Mouse (Mus musculus) heart, embryonic 13.5 days (tissue): ENCODE measurements around the gene Exoc4. TPM values are rescaled to one million over a fixed set of nuclear protein-coding genes. Genes with fewer than 3 reads are reported as not detected.

Experiments
- ATAC-seq: fragments of 200-750 bp; cut with Nextera tagmentation; 2 replicates; pipeline ENCODE4 v1.8.0; 2017; ENCODE audit warnings: moderate TSS enrichment; ENCODE audit not compliant: insufficient number of reproducible peaks, low FRiP score, low TSS enrichment; ENCODE audit errors: extremely low read depth
- H3K27ac ChIP-seq: fragments of 300-500 bp; sonication (generic); replicated peaks from 2 replicates; pipeline ENCODE4 v1.5.1; 2015; ENCODE audit warnings: moderate library complexity, mild to moderate bottlenecking, inconsistent platforms
- H3K27me3 ChIP-seq: fragments of 300-500 bp; sonication (generic); replicated peaks from 2 replicates; pipeline ENCODE4 v1.6.1; 2015; ENCODE audit warnings: mild to moderate bottlenecking, inconsistent platforms
- H3K36me3 ChIP-seq: fragments of 300-500 bp; sonication (generic); 2 replicates; pipeline ENCODE4 v1.6.1; 2015; ENCODE audit warnings: mild to moderate bottlenecking, inconsistent platforms
- H3K4me1 ChIP-seq: fragments of 300-500 bp; sonication (generic); 2 replicates; pipeline ENCODE4 v1.6.1; 2015; ENCODE audit warnings: inconsistent platforms
- H3K4me2 ChIP-seq: fragments of 300-500 bp; sonication (generic); 2 replicates; pipeline ENCODE4 v1.6.1; 2015; ENCODE audit warnings: inconsistent platforms, mild to moderate bottlenecking, moderate library complexity
- H3K4me3 ChIP-seq: fragments of 300-500 bp; sonication (generic); 2 replicates; pipeline ENCODE4 v1.5.1; 2015; ENCODE audit warnings: moderate library complexity, mild to moderate bottlenecking, inconsistent platforms
- H3K9ac ChIP-seq: fragments of 300-500 bp; sonication (generic); 2 replicates; pipeline ENCODE4 v1.6.1; 2015; ENCODE audit warnings: inconsistent platforms, mild to moderate bottlenecking, moderate library complexity
- H3K9me3 ChIP-seq: fragments of 300-500 bp; sonication (generic); 2 replicates; pipeline ENCODE4 v1.6.1; 2016; ENCODE audit warnings: inconsistent platforms
- WGBS: fragments of 180-500 bp; shearing (Covaris S2); methylation state at CpG from one replicate; pipeline ENCODE4 v1.1.7; 2015; ENCODE audit warnings: mixed read lengths; 5-methylcytosine and 5-hydroxymethylcytosine counted together
- polyA plus RNA-seq: library from polyadenylated mRNA; unstranded; fragments of >200 nt; fragmentation: Nextera tagmentation; extraction: Ambion mirVana; gene quantifications from 2 replicates; pipeline ENCODE4 v1.2.1, GENCODE M21; 2015

Exoc4 gene
- 31.3 and 34.0 TPM in 2 replicates for polyA plus RNA-seq

DNA sequence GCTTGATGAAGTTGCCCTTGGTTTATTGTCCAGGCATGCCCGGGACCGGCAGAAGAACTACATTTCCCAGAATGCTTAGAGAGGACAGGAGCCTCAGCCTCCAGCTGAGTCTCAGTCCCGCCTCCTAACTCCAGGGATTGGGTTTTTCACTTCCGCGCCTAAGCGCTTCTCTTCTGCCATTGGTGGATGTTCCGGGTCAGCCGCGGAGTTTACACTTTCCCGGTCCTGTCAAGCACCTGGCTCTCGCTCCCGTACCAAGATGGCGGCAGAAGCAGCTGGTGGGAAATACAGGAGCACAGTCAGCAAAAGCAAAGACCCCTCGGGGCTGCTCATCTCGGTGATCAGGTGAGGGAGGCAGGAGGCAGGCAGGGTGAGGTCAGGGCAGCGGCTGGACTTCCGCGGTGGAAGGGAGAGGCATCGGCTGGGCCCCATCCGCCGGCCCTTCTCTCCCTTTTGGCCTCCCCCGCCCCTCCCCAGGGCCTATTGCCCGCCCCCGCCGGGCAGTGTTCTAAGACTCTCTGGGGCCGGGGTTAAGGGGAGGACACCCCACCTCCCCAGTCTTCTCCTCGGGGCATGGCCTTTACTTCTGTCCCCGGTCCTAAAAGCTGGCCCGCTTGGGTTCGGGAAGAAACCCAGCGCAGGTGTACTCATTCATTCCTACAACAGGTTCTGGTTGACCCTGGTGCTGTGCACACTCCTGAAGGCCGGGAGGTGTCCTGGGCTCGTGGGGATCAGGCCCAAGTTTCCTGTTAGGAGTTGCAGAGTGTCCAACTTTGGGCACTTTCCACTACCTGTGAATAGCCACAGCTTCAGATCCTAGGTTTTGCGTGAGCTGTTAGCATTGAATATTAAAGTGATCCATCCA lies at the start of gene Exoc4:
Exoc4 (plus strand) TSS at position 192 of the 865 bp plus-strand sequence.
- peak within 1 kb of the TSS; percentile 95 for H3K4me3 ChIP-seq
- H3K4me1 ChIP-seq: peaks cover 39% of the 10 kb centered on the region
- H3K9ac ChIP-seq: peak within 1 kb of the TSS; percentile 93
- H3K27me3 ChIP-seq: no peaks in the 10 kb centered on the region
- WGBS: 3% methylated on average over 32 of the region's 34 CpGs
- H3K9me3 ChIP-seq: no peaks in the 10 kb centered on the region
- H3K4me2 ChIP-seq: peak within 1 kb of the TSS; percentile 92
- H3K27ac ChIP-seq: peak within 1 kb of the TSS; percentile 68
- no peaks in the 10 kb centered on the region for H3K36me3 ChIP-seq
- peak; percentile 97 for ATAC-seq

DNA sequence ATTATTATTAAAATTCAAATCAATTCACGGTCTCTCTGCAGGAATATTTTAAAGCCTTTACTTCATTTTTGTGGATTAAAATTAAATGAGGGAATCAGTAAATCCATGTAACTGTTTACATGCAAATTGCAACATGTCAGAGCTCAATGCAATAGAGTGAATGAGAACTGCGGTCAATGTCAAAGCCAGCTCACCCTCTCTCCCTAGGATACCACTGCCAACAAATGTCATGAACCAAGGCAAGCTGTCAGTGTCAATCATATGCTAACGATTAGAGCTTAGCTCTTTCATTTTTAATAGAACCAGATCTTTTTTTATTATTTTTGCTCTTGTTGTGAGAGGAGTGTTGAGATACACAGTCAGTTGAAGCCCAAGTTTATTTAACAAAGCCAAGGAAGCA lies 30.1 kb upstream of the Exoc4 start:
- Histone ChIP-seq H3K9me3 (no peaks in the 10 kb centered on the region), H3K4me2 (no peak overlapping the region), H3K4me3 (no peak overlapping the region), H3K27me3 (no peaks in the 10 kb centered on the region), H3K9ac (no peak overlapping the region), H3K4me1 (no peaks in the 10 kb centered on the region), H3K36me3 (no peaks in the 10 kb centered on the region), H3K27ac (no peak overlapping the region)
- 78% methylated on average over 3 of the region's 3 CpGs for WGBS
- no peak for ATAC-seq

DNA sequence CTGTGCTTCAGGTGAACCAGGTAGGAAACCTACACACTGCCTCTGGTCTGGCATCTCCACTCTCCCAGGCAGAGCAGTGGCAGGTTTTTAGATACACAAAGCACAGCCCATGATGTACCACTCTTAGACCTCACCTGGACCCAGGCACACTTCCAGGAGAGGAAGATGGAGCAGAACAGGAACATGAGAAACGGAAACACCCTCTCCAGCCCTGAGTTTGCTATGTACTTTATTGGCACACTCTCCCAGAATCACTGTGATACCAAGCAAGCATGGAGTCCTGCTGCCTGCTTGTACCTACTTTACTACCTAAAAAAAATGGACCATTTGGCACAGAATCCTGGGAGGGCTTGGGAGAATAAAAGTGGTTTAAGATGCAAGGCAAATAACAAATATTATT lies 22.2 kb upstream of the Exoc4 start:
- WGBS: 64% methylated on average over 1 of the region's 1 CpGs
- Histone ChIP-seq H3K9me3 (no peaks in the 10 kb centered on the region), H3K4me1 (no peaks in the 10 kb centered on the region), H3K36me3 (no peaks in the 10 kb centered on the region), H3K4me3 (no peak overlapping the region), H3K27me3 (no peaks in the 10 kb centered on the region), H3K27ac (no peak overlapping the region), H3K4me2 (no peak overlapping the region), H3K9ac (no peak overlapping the region)
- no peak for ATAC-seq

DNA sequence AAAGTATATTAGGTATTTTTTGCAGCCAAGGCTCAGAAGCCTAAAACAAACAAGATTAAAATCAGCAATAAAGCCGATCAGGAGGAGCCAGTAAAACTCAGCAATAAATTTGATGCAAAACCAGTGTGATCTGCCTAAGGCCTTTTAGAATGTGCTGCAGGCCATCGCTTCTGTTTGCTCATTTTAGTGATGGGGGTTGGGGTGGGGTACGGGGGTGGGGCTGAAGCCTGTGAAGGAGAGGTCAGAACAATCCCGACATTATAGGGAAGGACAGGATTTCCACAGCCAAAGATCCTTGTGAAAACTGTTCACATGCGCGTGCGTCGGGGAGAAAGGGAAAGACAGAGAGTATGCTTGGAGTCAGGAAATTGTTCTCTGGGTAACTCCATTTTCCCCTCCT lies 21.5 kb upstream of the Exoc4 start:
- Histone ChIP-seq H3K4me1 (no peaks in the 10 kb centered on the region), H3K9me3 (no peaks in the 10 kb centered on the region), H3K4me2 (no peak overlapping the region), H3K9ac (no peak overlapping the region), H3K27me3 (no peaks in the 10 kb centered on the region), H3K4me3 (no peak overlapping the region), H3K36me3 (no peaks in the 10 kb centered on the region), H3K27ac (no peak overlapping the region)
- 54% methylated on average over 8 of the region's 8 CpGs for WGBS
- no peak for ATAC-seq

DNA sequence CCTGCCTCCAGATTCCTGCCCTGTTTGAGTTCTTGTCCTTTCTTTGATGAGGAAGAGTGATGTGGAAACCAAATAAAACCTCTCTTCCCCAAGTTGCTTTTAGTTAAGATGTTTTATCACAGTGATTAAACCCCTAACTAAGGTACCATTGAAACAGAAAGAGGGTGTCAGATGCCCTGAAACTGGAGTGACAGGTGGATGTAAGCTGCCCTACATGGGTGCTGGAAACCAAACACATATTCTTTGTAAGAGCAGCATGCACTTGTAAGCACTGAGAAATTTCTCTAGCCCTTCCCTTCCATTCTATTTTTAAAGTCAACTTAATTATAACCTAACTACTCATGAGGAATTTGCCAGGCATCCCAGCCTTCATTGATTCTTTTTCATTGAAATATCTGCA lies 7.6 kb upstream of the Exoc4 start:
- no peaks in the 10 kb centered on the region for H3K36me3 ChIP-seq
- no peaks in the 10 kb centered on the region for H3K27me3 ChIP-seq
- no peak overlapping the region for H3K27ac ChIP-seq
- no peaks in the 10 kb centered on the region for H3K9me3 ChIP-seq
- H3K4me2 ChIP-seq: no peak overlapping the region
- H3K4me3 ChIP-seq: no peak overlapping the region
- ATAC-seq: no peak
- peaks cover 8% of the 10 kb centered on the region; the same call in 1 of the 2 replicates for H3K4me1 ChIP-seq
- H3K9ac ChIP-seq: no peak overlapping the region

DNA sequence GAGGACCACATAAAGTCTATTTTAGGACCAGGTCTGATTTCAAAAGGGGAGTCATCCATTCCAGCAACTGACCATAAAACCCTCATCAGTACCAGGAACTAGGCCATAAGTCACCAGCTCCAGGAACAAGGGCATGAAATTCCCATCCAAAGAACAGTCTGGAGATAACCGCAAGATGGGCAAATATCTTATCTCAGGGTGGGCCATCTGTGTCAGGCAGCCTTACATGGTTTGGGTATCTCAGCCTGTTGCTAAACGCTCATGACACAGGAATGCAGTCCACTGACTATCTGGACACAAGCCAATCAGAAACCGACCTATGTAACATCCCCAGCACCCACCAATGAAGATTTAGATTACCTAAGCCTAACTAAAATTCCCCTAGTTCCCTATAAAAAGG lies 4.3 kb upstream of the Exoc4 start:
- peaks cover 10% of the 10 kb centered on the region for H3K4me1 ChIP-seq
- no peaks in the 10 kb centered on the region for H3K27me3 ChIP-seq
- H3K9me3 ChIP-seq: no peaks in the 10 kb centered on the region
- 15% methylated on average over 3 of the region's 3 CpGs for WGBS
- H3K36me3 ChIP-seq: no peaks in the 10 kb centered on the region
- no peak overlapping the region for H3K4me2 ChIP-seq
- H3K4me3 ChIP-seq: no peak overlapping the region
- H3K27ac ChIP-seq: no peak overlapping the region
- no peak for ATAC-seq
- no peak overlapping the region for H3K9ac ChIP-seq

DNA sequence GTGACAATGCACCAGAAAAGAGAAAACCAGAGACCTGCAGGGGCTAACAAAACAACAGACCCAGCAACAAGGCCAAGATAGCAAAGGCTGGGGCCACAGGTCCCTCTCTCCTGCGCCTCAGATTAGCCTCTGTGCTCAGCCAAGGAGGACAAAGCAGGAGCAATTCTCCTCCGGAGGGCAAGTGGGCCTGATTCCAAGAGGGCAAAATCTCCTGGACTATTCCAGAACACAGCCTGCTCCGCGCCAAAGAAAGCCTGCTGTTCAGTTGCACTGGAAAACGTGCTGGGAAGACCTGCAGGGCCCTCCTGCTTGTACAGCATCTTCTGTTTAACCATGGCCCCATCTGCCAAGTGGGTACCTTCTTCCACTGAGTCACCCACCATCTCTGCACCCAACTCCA lies 1.7 kb upstream of the Exoc4 start:
- 72% methylated on average over 5 of the region's 5 CpGs for WGBS
- no peak overlapping the region for H3K9ac ChIP-seq
- H3K4me2 ChIP-seq: no peak overlapping the region
- no peaks in the 10 kb centered on the region for H3K36me3 ChIP-seq
- no peak overlapping the region for H3K4me3 ChIP-seq
- no peaks in the 10 kb centered on the region for H3K27me3 ChIP-seq
- H3K9me3 ChIP-seq: no peaks in the 10 kb centered on the region
- no peak for ATAC-seq
- no peak overlapping the region for H3K27ac ChIP-seq
- peaks cover 33% of the 10 kb centered on the region for H3K4me1 ChIP-seq

DNA sequence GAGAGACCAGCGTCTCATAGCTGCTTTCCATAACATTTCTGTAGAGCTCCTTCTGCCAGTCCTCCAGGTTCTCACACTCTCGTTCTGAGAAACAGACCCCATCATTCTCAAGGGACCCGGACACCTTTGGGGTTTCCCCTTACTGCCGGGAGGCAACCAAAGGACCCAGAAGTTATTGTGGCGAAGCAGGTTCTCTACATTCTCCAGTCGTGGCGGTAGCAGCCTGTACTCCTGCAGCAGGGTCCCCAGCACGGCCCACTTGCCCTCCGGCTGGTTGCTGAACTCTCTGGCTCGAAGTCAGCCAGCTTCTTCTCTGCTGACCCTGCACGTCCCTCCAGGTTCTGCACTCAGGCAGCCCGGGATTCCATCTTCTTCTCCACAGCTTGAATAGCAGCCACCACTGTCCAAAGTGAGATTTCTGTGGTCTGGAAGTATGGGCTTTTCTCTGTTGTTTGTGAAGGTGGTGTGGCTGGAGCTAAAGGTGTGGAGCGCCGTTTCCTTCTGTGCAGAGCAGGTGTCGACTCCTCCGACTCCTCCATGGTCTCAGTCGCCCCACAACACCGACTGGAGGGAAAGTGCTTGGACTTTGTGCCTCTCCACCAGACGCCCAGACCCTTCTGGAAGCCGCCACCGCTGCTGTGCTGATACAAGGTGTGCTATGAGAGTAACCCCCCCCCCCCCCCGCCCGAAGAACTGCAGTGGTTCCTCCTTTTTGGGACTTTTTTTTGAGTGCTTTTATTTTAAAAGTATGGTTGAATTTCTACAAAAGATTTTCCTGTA lies 1.1 kb upstream of the Exoc4 start:
- 82% methylated on average over 23 of the region's 23 CpGs for whole genome bisulfite sequencing
- no peak overlapping the region for H3K4me2 ChIP-seq
- no peak overlapping the region for H3K9ac ChIP-seq
- no peaks in the 10 kb centered on the region for H3K27me3 ChIP-seq
- no peak overlapping the region for H3K4me3 ChIP-seq
- H3K36me3 ChIP-seq: no peaks in the 10 kb centered on the region
- peaks cover 33% of the 10 kb centered on the region for H3K4me1 ChIP-seq
- H3K27ac ChIP-seq: no peak overlapping the region
- ATAC-seq: no peak
- H3K9me3 ChIP-seq: no peaks in the 10 kb centered on the region

DNA sequence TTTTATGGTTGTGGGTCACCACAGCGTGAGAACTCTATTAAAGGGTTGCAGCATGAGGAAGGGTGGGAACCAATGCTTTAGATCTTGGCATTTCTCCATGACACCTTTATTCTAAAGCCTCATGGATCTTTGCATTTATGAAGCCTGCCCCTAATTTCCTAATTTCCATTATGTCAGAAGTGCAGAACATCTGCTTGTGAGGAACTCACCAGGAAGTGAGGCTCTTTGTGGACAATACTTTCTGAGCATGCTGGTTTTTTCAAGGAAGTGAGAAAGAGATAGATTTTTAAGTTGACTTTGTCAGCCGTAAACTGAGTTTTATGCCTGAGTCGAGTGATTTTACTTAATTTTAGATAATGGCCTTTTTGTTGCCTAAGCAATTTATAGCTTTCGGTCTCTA lies 7.8 kb downstream of the Exoc4 start:
- Histone ChIP-seq H3K27ac (no peak overlapping the region), H3K9me3 (no peaks in the 10 kb centered on the region), H3K4me1 (peaks cover 40% of the 10 kb centered on the region), H3K36me3 (peaks cover 6% of the 10 kb centered on the region), H3K9ac (no peak overlapping the region), H3K27me3 (no peaks in the 10 kb centered on the region), H3K4me3 (no peak overlapping the region), H3K4me2 (no peak overlapping the region)
- WGBS: 75% methylated on average over 4 of the region's 4 CpGs
- ATAC-seq: no peak

DNA sequence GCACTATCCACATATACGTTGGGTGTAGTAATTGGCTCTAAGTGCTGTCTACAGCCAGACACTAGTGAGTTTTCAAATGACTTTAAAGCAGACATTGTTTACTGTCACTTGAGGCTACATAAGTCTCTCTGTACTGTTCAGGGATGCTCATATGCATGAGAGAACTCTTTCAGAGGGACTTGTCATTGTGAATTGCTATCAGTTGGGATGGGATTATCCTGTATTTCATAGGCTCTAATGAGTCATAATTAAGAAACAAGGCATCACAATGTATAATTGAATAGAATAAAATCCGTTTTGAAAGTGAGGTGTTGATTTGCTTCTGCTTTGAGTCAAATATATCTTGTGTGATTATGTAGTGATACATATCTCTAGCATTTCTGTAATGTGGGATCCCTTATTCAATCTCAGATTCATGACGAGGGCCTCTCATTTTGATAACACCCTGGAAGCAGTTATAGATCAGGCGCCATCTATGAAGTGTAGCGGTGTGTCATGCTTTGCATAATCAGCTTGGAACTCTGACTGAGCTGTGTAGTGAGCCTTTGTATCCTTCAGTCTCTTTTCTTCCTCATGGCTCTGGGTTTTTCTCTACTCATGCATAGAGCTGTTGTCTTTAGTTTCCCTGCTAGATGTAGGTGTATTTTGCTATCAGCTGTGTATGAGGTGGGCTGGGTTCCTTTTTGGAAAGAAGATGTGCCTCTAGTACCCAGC lies 8.3 kb downstream of the Exoc4 start:
- Histone ChIP-seq H3K36me3 (peaks cover 7% of the 10 kb centered on the region), H3K27me3 (no peaks in the 10 kb centered on the region)
- WGBS: 75% methylated on average over 5 of the region's 5 CpGs

DNA sequence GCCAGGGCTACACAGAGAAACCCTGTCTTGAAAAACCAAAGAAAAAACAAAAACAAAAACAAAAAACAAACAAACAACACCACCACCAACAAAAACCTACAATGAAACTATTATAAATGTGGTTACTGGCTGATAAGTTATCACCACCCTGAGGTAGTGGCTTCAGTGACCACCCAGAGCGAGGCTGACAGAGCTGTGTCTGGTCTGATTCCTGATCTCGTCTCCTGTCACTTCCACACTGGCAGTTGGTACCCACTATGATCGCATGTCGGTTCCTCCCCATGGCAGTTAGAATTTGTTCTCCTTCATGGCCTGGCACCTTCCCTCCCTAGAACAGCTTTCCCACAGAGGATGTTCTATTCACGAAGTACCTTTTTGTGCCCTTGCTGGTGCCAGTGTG lies 11.0 kb downstream of the Exoc4 start:
- ATAC-seq: no peak
- Histone ChIP-seq H3K27me3 (no peaks in the 10 kb centered on the region), H3K4me2 (no peak overlapping the region), H3K9ac (no peak overlapping the region), H3K27ac (no peak overlapping the region), H3K36me3 (peaks cover 12% of the 10 kb centered on the region), H3K9me3 (no peaks in the 10 kb centered on the region), H3K4me1 (peaks cover 47% of the 10 kb centered on the region), H3K4me3 (no peak overlapping the region)
- WGBS: 62% methylated on average over 5 of the region's 5 CpGs

More for the DNA sequence above, 8.3 kb downstream of the Exoc4 start:
- peaks cover 36% of the 10 kb centered on the region for H3K4me1 ChIP-seq
- H3K4me3 ChIP-seq: no peak overlapping the region
- no peaks in the 10 kb centered on the region for H3K9me3 ChIP-seq
- ATAC-seq: no peak
- no peak overlapping the region for H3K4me2 ChIP-seq
- H3K9ac ChIP-seq: no peak overlapping the region
- no peak overlapping the region for H3K27ac ChIP-seq
